Mouse (Mus musculus) lung, adult 2 months (tissue): ENCODE results near the gene Mlh1. TPM values are rescaled to one million over a fixed set of nuclear protein-coding genes. Genes with fewer than 3 reads are reported as not detected.

Experiments used
- DNase-seq: peaks from one replicate; pipeline ENCODE4 v3.0.0; 2022
- H3K4me1 ChIP-seq: fragments of 200-500 bp; 2 replicates; pipeline ENCODE4 v1.6.1; 2011; ENCODE audit warnings: low read length; ENCODE audit not compliant: control insufficient read depth, insufficient read depth
- H3K4me3 ChIP-seq: fragments of 200-500 bp; replicated peaks from 2 replicates; pipeline ENCODE3; 2011; ENCODE audit warnings: low read depth, mild to moderate bottlenecking, control low read depth, low read length; ENCODE audit errors: extremely low read depth
- CTCF ChIP-seq: fragments of 200-500 bp; IDR thresholded peaks from 2 replicates; pipeline ENCODE4 v1.5.1; 2011; ENCODE audit warnings: mild to moderate bottlenecking, low read length, control low read depth; ENCODE audit not compliant: insufficient read depth
- POLR2A ChIP-seq: fragments of 200-500 bp; IDR thresholded peaks from 2 replicates; pipeline ENCODE4 v1.6.1; 2011; ENCODE audit warnings: low read depth, mild to moderate bottlenecking, control low read depth, low read length, borderline replicate concordance; ENCODE audit errors: extremely low read depth
- WGBS: fragments of 180-500 bp; shearing (Covaris S2); methylation state at CpG from one replicate; pipeline ENCODE4 v1.1.7; 2018; 5-methylcytosine and 5-hydroxymethylcytosine counted together
- polyA plus RNA-seq: library from polyadenylated mRNA; depleted of rRNA; stranded (reverse); fragments of >200 nt; gene quantifications from 2 replicates; pipeline ENCODE4 v1.2.3, GENCODE M21; 2012

Mlh1 gene
- polyA plus RNA-seq, 1 experiment = 10.8 TPM

GRCm38 (mm10) chr9:111261356-111261755 is 10.2 kb downstream of the Mlh1 start:
- 90% methylated on average over 4 of the region's 4 CpGs for WGBS
- TF ChIP-seq POLR2A (no peak), CTCF (no peak)
- no peak for DNase-seq
- Histone ChIP-seq H3K4me3 (no peak overlapping the region), H3K4me1 (no peaks in the 10 kb centered on the region)

- peak; percentile 9 for DNase-seq
- no peaks in the 10 kb centered on the region for H3K4me1 ChIP-seq
- TF ChIP-seq CTCF (no peak), POLR2A (no peak)
- WGBS = 36% methylated on average over 1 of the region's 1 CpGs
- H3K4me3 ChIP-seq = no peak overlapping the region
Observed at GRCm38 (mm10) chr9:111260360-111260985, 11.1 kb downstream of the Mlh1 start.

- TF ChIP-seq CTCF (no peak), POLR2A (no peak)
- Histone ChIP-seq H3K4me3 (no peak overlapping the region), H3K4me1 (no peaks in the 10 kb centered on the region)
- WGBS = 69% methylated on average over 7 of the region's 7 CpGs
- DNase-seq = no peak
Observed at GRCm38 (mm10) chr9:111252161-111252869, 19.3 kb downstream of the Mlh1 start.

GRCm38 (mm10) chr9:111247682-111248246 is 23.8 kb downstream of the Mlh1 start:
- TF ChIP-seq POLR2A = no peak
- TF ChIP-seq CTCF = 0 out of 2 replicates have a peak, but pooled peaks have one; percentile 10
- no peak for DNase-seq
- 72% methylated on average over 3 of the region's 3 CpGs for WGBS
- Histone ChIP-seq H3K4me3 (no peak overlapping the region), H3K4me1 (no peaks in the 10 kb centered on the region)

- Histone ChIP-seq H3K4me1 (no peaks in the 10 kb centered on the region), H3K4me3 (no peak overlapping the region)
- DNase-seq = no peak
- 83% methylated on average over 6 of the region's 6 CpGs for WGBS
- TF ChIP-seq POLR2A (no peak), CTCF (no peak)
Observed at GRCm38 (mm10) chr9:111245546-111245945, 26.0 kb downstream of the Mlh1 start.

GRCm38 (mm10) chr9:111243384-111243783 is 28.2 kb downstream of the Mlh1 start:
- no peak for DNase-seq
- 86% methylated on average over 6 of the region's 6 CpGs for WGBS
- TF ChIP-seq POLR2A (no peak), CTCF (no peak)
- no peaks in the 10 kb centered on the region for H3K4me1 ChIP-seq
- H3K4me3 ChIP-seq = no peak overlapping the region

- DNase-seq = no peak
- no peak overlapping the region for H3K4me3 ChIP-seq
- WGBS = 77% methylated on average over 4 of the region's 4 CpGs
- TF ChIP-seq CTCF (no peak), POLR2A (no peak)
- H3K4me1 ChIP-seq = no peaks in the 10 kb centered on the region
Observed at GRCm38 (mm10) chr9:111239821-111240220, 31.8 kb downstream of the Mlh1 start.

GRCm38 (mm10) chr9:111237726-111238125 is 33.9 kb downstream of the Mlh1 start:
- no peak overlapping the region for H3K4me3 ChIP-seq
- TF ChIP-seq CTCF (no peak), POLR2A (no peak)
- no peak for DNase-seq
- no peaks in the 10 kb centered on the region; the same call in 1 of the 2 replicates for H3K4me1 ChIP-seq

GRCm38 (mm10) chr9:111234701-111235100 is 36.9 kb downstream of the Mlh1 start:
- DNase-seq = no peak
- Histone ChIP-seq H3K4me3 (no peak overlapping the region), H3K4me1 (no peaks in the 10 kb centered on the region; the same call in 1 of the 2 replicates)
- TF ChIP-seq CTCF (no peak), POLR2A (no peak)
- 91% methylated on average over 9 of the region's 9 CpGs for WGBS
